Mouse (Mus musculus) gonadal fat pad, adult 2 months (tissue): ENCODE measurements at regions not wholly inside any gene's neighbourhood (a gene's known extent, or its start where the extent isn't known, plus 50 kb on each side); places are given as distances from the start of the nearest gene placed in this dataset.
"Not testable (repeated sequence)": the region's sequence is repeated elsewhere in the genome, so short reads cannot be mapped to it uniquely, and the experiment has no call there.

Experiments used
- DNase-seq: peaks from one replicate; pipeline ENCODE4 v3.0.0-alpha.2; 2012; ENCODE audit warnings: low read depth

DNA sequence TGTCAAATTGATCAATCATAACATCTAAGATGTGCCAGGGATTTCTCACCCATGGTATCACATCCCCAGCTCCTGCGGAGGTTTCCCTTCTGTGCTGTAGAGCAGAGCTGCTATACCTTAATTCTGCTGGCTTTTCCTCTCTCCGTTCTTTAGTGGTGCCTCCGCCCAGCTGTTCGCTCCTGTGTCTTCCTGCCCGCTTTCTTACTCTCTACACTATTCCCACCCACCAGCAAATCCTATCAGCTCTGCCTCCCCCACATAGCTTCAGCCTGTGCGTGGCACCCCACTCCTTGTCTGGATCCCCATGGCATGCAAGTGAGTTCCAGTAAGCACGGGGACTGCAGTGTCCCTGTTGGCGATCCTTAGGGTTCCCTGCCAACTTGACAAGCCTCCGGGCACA is 204.0 kb upstream of the Hs6st1 start:
- no peak for DNase-seq

DNA sequence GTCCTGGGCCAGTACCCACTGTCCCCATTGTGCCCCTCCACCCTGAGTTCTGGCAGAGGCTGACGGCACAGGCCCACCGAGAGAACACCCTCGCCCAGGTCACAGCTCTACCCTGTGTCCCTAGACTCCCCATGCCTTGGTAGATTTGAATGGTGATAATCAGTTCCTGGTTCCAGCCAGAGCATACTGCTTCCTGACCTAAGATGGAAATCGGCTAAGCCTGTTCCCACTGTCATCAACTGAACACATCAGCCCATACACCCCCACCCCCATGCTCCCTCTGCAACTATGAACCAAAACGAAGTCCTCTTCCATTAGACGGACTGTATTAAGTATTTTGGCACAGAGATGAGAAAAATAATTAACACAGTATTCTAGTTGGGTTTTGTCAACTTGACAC is 202.9 kb upstream of the Hs6st1 start:
- DNase-seq: no peak

- no peak for DNase-seq
These were observed 201.6 kb upstream of the Hs6st1 start for GRCm38 (mm10) chr1:35866643-35867042.

- no peak for DNase-seq
These were observed 198.6 kb upstream of the Hs6st1 start for GRCm38 (mm10) chr1:35869381-35870143.

- DNase-seq: no peak
These were observed 197.9 kb upstream of the Hs6st1 start for GRCm38 (mm10) chr1:35870144-35870827.

- no peak for DNase-seq
These were observed 195.2 kb upstream of the Hs6st1 start for GRCm38 (mm10) chr1:35873038-35873437.

GRCm38 (mm10) chr1:35875210-35875811 is 192.9 kb upstream of the Hs6st1 start:
- no peak for DNase-seq

GRCm38 (mm10) chr1:35878426-35878825 is 189.8 kb upstream of the Hs6st1 start:
- no peak for DNase-seq

DNA sequence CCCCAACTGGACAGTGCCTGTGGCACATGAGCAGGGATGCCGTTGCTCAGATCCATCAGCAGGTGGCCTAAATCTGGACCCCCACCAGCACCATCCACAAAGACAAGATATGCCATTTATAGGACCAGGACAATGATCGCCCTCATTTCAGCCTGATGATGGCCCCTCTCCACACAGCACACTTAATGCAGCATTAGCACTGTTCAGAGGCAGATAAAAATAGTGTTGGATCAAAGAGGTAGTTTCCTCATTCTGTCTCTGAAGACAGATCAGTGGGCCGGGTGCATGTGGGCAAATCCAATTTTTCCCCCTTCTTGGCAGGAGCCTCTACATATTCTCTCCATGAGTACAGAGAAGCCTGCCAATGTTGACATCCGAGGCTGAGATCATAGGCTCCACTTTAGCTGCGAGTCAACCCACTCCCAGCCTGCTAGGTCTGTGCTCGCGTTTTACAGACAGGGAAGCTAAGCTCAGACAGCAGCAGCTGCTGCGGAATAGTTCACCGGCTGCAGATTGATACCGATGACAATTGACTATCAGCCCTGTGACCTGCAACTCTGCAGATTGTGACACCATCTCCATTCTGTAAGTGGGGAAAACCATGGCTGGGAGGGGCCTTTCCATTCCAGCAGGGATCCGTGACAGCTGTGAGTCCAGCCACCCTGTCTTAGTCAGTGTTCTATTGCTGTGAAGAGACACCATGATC is 188.7 kb upstream of the Hs6st1 start:
- DNase-seq: no peak

GRCm38 (mm10) chr1:35880562-35881265 is 187.5 kb upstream of the Hs6st1 start:
- DNase-seq: no peak

GRCm38 (mm10) chr1:35881521-35881920 is 186.7 kb upstream of the Hs6st1 start:
- no peak for DNase-seq

GRCm38 (mm10) chr1:35882101-35882500 is 186.1 kb upstream of the Hs6st1 start:
- no peak for DNase-seq

DNA sequence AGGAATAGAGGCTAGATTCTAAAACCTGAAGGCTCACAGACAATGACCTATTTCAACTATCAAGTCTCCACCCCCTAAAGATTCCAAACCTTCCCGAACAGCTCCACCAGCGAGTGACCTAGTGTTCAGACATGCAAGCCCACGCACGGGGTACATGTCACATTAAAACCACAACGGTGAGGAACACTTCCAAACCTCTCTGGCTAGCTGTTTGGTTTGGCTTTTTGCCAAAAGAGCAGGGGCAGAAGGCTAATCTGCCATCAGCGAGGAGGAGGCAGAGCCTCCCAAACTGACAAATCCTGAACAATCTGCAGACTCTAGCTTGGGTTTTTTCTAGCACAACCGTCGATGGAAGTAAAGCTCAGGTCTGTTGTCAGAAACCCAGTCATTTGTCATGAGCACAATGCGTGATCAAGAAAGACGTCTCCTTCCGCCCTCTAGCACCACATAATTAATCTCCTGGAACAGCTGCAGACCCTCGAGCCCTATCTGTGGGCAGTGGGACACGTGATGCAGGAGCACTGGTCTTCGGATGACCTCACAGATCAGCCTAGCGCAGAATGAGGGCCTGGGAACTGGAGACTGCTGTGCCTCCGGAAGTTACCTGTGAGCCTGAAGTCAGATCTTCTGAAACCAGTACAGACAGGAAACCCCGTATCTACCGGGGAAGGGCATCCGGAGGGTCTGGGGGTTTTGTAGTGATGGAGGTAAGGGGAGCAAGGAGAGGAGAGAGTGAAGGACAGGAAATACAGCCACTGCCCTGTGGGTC is 178.3 kb upstream of the Hs6st1 start:
- no peak for DNase-seq

GRCm38 (mm10) chr1:35890500-35890900 is 177.7 kb upstream of the Hs6st1 start:
- DNase-seq: no peak

DNA sequence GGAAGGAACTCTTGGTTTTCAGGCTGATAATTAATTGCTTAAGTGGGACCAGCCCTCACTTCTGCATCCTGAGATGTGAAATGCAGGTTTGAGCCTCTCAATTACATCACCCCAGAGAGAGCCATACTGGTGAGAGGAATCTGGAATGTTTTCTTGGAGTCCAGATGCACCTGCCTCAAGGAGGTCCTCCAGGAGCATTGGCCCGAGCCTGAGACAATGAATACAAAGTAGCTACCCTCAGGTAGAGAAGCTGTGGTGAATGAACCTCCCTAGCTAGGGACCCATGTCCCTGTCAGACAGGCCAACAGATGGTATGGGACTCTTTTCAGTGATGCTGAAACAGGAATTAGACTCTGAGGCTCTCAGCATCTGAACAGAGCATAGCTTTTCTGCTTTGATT is 168.7 kb upstream of the Hs6st1 start:
- DNase-seq: no peak

DNA sequence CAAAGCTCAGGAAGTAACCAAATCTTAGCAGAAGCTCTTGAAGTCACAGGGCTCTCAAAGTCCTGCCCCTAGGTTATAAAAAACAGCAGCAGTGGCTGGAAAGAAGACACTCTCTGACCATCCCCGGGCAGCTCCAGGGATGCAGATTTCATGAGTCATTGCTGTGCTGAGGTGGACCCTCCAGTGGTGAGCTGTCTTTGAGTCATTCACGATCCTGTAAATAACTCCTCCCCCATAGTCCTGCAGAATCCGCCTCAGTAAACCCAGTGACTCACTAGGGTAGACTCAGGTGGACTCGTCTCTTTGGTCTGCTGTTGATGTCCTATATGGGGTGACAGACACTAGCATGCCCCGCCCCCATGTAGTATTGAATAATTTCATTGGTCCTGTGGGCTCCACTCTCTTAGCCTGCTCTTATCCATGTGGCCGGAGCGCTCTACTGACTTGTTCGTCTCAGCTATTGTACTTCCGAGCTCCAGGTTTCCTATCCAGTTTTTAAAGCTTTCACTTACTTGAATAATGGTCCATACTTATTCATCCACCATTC is 164.1 kb upstream of the Hs6st1 start:
- no peak for DNase-seq

- DNase-seq: no peak
These were observed 154.6 kb upstream of the Hs6st1 start for GRCm38 (mm10) chr1:35913551-35913950.

DNA sequence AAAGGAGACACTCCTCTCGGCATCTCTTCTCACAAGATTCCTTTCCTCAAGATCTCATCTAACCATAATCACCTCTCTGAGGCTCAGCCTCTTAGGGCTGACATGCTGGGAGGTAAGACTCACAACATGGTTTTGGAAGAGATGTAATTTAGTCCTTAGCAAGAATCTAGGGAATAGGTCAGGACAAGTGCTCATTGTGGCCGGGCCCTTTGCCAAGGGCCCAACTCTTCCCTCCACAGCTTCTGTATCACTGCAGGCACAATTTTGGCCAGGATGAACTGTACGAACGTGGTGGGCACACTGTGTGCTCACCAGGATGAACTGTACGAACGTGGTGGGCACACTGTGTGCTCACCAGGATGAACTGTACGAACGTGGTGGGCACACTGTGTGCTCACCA is 154.0 kb upstream of the Hs6st1 start:
- not testable (repeated sequence) for DNase-seq

DNA sequence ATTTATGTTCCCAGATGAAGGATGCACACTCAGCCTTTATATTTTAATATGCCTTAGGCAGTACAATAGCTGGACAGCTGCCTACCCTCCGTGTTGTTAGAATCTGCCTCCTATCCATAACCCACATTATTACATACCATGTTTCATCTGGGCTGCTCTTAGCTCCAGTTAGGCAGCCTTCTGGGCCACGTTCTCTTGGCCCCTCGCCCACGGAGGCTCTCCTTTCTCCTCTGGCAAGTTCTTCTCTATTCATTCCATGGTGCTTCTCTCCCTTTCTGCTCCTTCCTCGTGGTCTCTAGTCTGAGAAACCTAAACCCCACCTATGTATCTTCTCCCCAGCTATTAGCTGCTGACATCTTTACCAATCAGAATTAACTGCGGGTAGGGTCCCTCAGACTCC is 152.7 kb upstream of the Hs6st1 start:
- no peak for DNase-seq

- DNase-seq: no peak
These were observed 148.1 kb upstream of the Hs6st1 start for GRCm38 (mm10) chr1:35919840-35920734.
